Mouse (Mus musculus): Measurements from ENCODE around the gene Oosp1. TPM values are rescaled to one million over a fixed set of nuclear protein-coding genes. Genes with fewer than 3 reads are reported as not detected.

Oosp1 gene
- total RNA-seq (2021): not detected
- long read RNA-seq: 0 reads

GRCm38 (mm10) chr19:11690839-11691238 is at the start of gene Oosp1:
Oosp1 (minus strand) TSS chr19:11691150.
- no peak for DNase-seq (ENCODE audit: low spot score in 2 of 2)

- no peak for DNase-seq (ENCODE audit: low spot score in 2 of 2)
Measured at GRCm38 (mm10) chr19:11736455-11736854, 45.5 kb upstream of the Oosp1 start.

- DNase-seq (ENCODE audit: low spot score in 2 of 2): no peak
Measured at GRCm38 (mm10) chr19:11730278-11730677, 39.3 kb upstream of the Oosp1 start.

- DNase-seq (ENCODE audit: low spot score in 2 of 2): no peak
Measured at GRCm38 (mm10) chr19:11727304-11727703, 36.4 kb upstream of the Oosp1 start.

- DNase-seq (ENCODE audit: low spot score in 2 of 2): no peak
Measured at GRCm38 (mm10) chr19:11725915-11726314, 35.0 kb upstream of the Oosp1 start.

DNA sequence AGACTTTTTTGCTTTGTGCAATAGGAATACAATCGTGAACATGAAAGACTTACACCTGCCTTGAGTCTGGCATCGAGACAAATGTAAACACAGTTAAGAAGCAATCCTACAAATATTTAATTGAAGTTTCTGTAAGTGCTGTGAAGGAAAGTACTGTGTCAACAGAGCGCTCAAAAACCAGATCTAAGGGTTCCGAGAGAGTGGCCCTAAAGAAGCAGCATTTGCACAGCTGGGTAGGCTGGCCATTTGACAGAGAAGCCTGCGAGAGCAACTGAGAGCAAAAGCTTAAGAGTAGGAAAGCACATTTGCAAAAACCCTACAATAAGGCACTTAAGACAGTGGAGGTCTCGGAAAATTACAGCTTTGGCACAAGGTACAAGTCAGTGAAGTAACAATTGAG is 33.3 kb upstream of the Oosp1 start:
- DNase-seq (ENCODE audit: low spot score in 2 of 2): no peak

DNA sequence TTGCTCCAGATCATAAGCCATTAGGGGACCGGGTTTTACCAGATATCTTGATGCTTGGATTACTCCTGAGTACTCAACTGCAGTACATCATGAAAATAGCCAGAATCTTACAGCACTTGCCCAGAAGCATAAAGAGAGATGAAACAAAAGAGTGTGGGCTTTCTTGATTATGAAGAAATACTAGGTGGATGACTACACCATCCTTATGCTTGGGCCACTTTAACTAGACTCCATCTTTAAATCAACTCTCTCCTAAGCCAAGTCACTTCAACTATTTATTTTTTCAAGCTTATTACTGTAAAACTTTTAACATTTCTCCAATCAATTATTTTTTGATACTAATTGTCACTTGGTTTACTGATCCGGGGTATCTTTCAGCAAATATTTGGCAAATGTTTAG is 32.9 kb upstream of the Oosp1 start:
- no peak for DNase-seq (ENCODE audit: low spot score in 2 of 2)

DNA sequence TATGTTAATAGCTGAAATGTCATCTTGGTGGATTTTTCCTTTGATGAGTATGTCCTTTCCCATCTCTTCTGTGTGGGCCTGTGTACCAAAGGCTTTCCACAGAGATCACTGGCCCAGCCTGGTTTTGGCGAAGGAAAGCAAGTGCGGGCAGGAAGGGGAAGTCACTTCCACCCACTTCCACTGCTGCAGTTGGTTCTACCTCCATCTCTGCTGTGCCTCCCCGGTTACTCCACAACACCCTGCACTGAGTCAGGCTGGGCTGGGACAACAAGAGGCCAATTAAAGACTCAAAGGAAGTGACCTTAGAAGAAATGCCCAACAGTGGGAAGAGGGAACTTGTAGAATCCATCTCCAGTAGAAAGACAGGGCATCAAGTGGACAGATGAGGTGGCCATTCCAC is 29.1 kb upstream of the Oosp1 start:
- no peak for DNase-seq (ENCODE audit: low spot score in 2 of 2)

GRCm38 (mm10) chr19:11712451-11712850 is 21.5 kb upstream of the Oosp1 start:
- DNase-seq (ENCODE audit: low spot score in 2 of 2): no peak

- DNase-seq (ENCODE audit: low spot score in 2 of 2): no peak
Measured at GRCm38 (mm10) chr19:11698342-11698741, 7.4 kb upstream of the Oosp1 start.

GRCm38 (mm10) chr19:11696755-11697154 is 5.8 kb upstream of the Oosp1 start, which contains the start of gene Oosp3:
Oosp3 (plus strand) TSS chr19:11697055.
- DNase-seq (ENCODE audit: low spot score in 2 of 2): no peak

DNA sequence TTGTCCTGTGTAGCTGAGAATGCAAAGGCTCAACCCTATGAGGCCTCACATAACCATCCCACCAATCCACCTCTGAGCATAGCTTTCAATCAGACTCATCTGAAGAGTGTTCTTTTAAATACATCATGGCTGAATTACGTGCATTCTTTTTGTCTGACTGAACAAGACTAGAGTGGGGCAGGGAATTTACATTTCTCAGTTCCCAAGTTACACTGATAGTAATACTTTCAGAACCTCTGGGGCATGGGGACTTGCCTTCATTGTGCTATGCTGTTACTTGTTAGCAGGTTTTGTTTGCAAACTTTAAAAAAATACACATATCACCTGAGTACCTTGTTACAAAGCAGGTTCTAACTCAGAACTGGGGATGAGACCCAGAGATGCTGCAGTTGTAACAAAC is 504 bp upstream of the Oosp1 start:
- DNase-seq (ENCODE audit: low spot score in 2 of 2): no peak

DNA sequence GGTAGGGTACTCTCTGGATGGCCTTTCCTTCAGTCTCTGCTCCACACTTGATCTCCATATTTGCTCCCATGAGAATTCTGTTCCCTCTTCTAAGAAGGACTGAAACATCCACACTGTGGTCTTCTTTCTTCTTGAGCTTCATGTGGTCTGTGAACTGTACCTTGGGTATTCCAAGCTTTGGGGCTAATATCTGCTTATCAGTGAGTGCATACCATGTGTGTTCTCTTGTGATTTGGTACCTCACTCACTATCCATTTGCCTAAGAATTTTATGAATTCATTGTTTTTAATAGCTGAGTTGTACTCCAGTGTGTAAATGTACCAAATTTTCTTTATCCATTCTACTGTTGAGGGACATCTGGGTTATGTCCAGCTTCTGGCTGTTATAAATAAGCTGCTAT is 29.4 kb downstream of the Oosp1 start:
- DNase-seq (ENCODE audit: low spot score in 2 of 2): no peak

DNA sequence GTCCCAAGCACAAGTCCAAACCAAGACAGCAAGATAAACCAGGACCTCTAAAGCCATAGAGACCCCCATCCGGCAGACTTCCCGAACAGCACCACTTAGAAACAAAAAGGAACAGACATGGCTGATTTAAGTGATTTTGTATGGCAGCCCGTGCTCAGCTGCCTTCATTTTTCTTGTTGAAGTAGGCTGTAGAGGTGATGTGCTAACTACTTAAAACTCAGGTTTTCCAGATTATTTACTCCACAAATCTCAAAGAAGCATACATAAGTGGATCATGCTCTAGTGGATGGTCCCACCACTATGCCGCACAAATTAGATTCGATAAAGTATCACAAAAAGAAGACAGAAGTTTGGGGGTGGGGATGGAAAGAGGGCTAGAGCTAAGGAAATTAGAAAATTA is 30.5 kb downstream of the Oosp1 start, which contains the start of gene Oosp2:
Oosp2 (minus strand) TSS at position 101 of the 400 bp plus-strand sequence.
- DNase-seq (ENCODE audit: low spot score in 2 of 2): no peak

DNA sequence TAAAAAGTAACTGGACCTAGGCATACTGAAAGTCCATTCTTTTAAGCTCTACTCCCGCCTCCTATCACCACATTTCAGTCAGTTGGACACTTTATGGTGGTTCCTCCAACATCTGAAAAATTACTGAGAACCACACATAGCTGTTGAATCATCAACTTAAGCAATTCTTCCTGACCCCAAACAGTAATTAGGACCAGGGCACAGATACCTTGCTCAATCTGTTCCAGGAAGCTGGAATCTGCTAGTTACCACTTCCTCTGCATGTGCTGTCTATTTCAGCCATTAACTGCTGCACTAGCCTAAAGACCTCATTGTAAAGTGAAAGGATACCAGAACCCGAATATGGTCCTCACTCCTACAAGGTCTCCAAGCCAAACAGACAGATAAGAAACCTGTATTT is 31.8 kb downstream of the Oosp1 start:
- DNase-seq (ENCODE audit: low spot score in 2 of 2): no peak

GRCm38 (mm10) chr19:11649564-11649963 is 41.4 kb downstream of the Oosp1 start:
- no peak for DNase-seq (ENCODE audit: low spot score in 2 of 2)

GRCm38 (mm10) chr19:11646166-11646565 is 44.8 kb downstream of the Oosp1 start:
- no peak for DNase-seq (ENCODE audit: low spot score in 2 of 2)

GRCm38 (mm10) chr19:11640732-11641131 is 50.2 kb downstream of the Oosp1 start, which contains the start of gene Ms4a3:
Ms4a3 (minus strand) TSS chr19:11640851.
- DNase-seq (ENCODE audit: low spot score in 2 of 2): no peak

DNA sequence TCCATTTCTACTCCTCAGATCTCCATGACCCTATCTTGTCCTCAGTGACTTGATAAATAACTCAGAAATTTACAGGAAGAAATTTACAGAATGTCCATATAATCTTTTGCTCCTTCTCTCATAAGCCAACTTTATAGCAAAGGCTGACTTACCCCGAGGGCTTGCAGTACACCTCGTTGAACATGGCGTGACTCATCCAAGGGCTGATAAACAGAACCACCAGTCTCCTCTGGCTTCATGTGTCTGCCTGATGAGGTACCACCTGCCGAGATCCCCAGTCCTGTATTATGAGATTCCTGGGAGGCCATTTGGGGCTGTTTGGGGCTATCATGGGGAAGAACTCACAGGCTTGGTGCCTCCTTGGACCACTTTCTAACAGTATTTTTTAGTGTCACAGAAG is 51.9 kb downstream of the Oosp1 start:
- no peak for DNase-seq (ENCODE audit: low spot score in 2 of 2)

DNA sequence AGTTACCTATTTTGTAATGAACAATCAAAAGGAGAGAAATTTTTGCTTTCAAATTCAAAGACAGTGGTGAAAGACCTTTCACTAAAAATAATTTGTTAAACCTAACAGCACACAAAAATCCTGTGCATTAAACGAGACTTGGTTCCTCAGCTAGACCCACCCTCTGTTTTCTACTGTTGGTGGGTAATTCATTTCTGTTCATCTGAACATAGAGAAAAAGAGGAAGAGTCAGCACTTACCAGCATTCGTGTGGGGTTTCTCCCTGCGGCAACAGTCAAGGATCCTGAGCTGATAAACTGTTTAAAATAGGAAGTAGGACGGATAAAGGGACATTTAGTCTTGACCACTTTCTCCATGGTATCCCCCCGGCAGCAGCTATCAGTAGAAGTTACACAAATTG is 55.4 kb downstream of the Oosp1 start:
- DNase-seq (ENCODE audit: low spot score in 2 of 2): no peak

GRCm38 (mm10) chr19:11634330-11634729 is 56.6 kb downstream of the Oosp1 start:
- DNase-seq (ENCODE audit: low spot score in 2 of 2): no peak

DNA sequence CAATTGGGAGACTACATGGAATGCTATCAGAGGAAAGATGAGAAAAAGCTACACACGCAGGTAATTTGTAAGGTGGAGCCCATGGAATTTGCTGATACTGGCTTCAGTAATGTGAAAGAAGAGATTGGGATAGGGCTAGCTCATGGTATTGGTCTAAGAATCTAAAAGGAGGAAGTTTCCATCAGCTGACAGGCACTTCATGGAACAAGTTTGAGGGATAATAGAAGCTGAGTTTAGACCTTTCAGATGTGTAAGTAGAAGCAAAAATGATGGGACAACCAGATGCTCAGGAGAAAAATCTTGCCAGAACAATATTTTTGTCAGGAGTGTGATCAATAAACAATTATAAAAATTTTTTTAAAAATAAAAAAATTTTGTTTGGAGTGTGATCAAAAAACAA is 57.2 kb downstream of the Oosp1 start:
- DNase-seq (ENCODE audit: low spot score in 2 of 2): no peak

DNA sequence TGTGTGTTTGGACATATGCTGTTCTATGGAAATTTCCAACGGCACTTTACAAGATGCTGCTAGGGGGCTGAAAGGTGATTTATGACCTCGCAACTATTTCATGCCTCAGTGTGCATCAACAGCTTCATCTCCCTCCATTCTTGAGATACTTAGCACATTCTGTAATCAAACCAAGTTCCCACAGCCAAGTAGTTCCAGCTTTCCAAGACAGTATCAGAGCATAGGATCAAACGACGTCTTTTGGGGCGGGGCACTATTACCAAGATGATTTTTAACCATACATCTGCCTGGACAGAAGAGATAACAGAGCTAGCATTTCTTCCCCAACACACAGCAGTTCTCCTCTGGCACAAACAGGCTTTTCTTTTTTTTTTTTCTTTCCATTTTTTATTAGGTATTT is 65.7 kb downstream of the Oosp1 start:
- DNase-seq (ENCODE audit: low spot score in 2 of 2): no peak

DNA sequence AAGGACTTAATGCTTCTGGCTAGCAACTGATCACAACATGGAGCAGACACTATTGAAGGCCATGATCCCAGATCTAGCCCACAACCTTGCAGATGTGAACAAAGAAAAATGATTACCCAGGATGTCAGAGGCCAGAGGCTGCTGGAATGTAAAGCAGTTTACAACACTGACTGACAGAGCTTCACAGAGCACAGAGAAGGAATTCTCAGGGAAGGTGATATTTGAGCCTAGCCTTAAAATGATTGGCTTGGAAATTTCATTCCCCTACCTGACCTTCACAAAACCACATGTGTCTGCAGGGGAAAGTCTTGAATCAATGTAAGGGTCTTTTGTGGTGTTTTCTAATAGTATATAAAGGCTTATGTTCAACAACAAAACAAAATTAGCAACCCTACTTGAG is 66.2 kb downstream of the Oosp1 start:
- no peak for DNase-seq (ENCODE audit: low spot score in 2 of 2)

Data from layer of hippocampus, postnatal 10 days (tissue).